Mouse (Mus musculus) CD8-positive naive resting alpha-beta T cell, adult 2 months (primary cell): ENCODE measurements around the gene Hid1.

ENCODE experiments used
- DNase-seq, 2 experiments: peaks; one replicate each; pipeline ENCODE4 v3.0.0; 2022; ENCODE audit warnings: low read depth in 2 of 2, low spot score in 2 of 2

The Hid1 gene

GRCm38 (mm10) chr11:115337826-115338225, 29.7 kb downstream of the Hid1 start:
- DNase-seq = no peak

DNA sequence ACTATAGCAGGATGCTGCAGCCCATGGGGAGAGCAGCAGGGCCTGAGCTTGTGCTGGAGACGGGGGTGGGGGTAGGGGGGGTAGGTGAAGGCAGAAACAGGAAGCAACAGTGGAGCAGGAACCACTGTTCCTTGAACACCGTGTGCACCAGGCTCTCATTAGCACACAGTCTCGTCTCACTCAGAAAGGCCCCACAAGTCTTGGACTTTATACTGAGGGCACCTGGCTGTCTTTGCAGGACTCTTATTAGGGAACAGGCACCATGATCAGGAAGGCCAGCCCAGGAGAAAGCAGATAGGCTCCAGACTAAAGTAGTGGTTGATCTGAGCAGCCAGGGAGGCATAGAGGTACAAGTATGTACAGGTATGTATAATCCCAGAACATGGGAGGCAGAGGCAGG, 30.2 kb downstream of the Hid1 start:
- no peak for DNase-seq

DNA sequence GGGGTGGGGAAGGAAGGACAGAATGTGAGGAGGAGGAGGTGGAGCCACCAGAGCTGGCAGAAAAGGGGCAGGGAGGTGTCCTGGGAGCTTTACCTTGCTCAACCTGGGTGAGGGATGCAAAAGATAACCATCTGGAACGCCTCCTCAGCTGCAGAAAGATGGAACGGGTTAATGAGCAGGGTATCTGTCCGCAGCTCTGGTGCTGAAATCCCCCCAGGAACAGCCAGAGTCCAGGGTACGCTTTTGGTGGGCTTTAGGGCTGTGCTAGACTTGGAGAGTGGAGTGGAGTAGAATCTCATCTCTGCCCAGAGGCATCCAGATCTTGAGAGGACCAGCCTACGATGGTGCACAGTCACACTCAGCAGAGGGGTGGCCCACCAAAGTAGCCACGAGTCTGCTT, 31.4 kb downstream of the Hid1 start:
- DNase-seq = no peak

- DNase-seq = no peak
Measured at GRCm38 (mm10) chr11:115335223-115335622, 32.3 kb downstream of the Hid1 start.

GRCm38 (mm10) chr11:115334531-115334930, 33.0 kb downstream of the Hid1 start, which contains the start of gene Otop3:
TSS of gene Otop3 (plus strand) at chr11:115334731.
- DNase-seq = no peak

DNA sequence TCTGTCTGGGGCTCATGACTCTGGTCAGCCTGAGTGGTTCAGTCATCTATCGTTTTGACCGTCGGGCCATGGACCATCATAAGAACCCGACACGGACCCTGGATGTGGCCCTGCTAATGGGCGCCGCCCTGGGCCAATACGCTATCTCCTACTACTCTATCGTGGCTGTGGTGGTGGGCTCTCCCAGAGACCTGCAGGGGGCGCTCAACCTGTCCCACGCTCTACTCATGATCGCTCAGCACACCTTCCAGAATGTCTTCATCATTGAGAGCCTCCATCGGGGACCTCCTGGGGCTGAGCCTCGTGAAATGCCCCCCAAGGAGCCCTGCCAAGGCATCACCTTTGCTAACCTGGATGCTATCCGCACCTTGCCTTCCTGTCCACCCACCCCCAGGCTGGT, 38.2 kb downstream of the Hid1 start:
- peak in 1 of 2 experiments; percentile 39 for DNase-seq

DNA sequence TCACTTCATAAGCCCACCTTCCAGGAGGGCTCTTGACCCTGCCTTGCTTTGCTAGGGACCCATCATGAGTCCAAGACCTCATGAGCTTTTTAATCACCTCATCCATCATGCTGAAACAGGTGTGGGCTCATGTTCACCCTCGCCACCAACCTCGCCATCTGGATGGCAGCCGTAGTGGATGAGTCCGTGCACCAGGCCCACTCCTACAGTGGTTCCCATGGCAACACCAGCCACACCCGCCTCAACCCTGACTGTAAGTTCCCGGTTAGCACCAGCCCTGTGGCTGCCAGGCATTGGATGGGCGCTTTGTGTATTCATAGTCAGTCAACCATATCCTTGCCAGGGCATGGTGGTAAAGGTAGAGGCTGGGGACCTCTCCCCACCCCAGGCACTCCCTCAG, 40.8 kb downstream of the Hid1 start:
- no peak for DNase-seq

DNA sequence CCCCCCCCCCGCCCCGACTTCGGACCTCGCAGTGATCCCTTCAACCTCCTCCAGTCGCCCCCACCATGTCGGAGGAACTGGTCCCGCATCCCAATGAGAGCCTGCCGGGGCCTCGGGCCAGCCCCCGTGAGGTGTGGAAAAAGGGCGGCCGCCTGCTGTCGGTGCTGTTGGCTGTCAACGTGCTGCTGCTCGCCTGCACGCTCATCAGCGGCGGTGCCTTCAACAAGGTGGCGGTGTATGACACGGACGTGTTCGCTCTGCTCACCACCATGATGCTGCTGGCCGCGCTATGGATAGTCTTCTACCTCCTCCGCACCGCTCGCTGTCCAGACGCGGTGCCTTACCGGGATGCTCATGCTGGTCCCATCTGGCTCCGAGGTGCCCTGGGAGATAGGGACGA, 44.2 kb downstream of the Hid1 start:
- no peak for DNase-seq

- peak; percentile 50 to 51 for DNase-seq
Measured at GRCm38 (mm10) chr11:115321906-115322693, 45.5 kb downstream of the Hid1 start, which contains the start of gene Ush1g. TSS of gene Ush1g (minus strand) at chr11:115322041.

DNA sequence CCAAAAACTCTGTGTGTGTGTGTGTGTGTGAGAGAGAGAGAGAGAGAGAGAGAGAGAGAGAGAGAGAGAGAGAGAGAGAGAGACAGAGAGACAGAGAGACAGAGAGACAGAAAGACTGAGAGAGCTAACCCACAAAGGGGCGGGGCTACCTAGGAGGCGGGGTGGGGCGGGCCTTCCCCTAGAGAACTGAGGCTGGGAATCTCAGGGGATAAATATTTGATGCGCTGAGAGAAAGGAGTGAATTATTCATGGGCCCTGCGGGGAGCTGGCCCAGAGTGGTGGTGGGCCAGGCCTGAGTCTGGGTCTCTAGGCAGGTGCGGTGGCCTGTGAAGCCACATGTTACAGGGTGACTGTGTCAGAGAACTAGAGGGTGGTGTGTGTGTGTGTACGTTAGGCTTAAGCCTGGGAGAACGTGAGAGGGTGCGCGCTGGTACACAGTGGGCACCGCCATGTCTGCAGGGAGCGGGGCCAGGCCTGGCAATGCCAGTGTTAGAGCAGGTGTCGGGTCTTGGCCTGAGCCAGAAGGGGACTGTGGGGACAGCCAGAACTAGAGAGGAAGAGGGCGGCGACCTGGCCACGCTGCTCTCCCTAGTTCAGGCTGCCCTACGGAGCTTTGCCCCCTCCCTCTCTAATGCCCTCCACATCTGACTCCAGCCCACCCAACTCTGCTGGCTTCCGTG, 47.7 kb downstream of the Hid1 start:
- DNase-seq = no peak

GRCm38 (mm10) chr11:115318245-115319027, 49.1 kb downstream of the Hid1 start:
- DNase-seq = no peak

GRCm38 (mm10) chr11:115317204-115317603, 50.4 kb downstream of the Hid1 start:
- no peak for DNase-seq

DNA sequence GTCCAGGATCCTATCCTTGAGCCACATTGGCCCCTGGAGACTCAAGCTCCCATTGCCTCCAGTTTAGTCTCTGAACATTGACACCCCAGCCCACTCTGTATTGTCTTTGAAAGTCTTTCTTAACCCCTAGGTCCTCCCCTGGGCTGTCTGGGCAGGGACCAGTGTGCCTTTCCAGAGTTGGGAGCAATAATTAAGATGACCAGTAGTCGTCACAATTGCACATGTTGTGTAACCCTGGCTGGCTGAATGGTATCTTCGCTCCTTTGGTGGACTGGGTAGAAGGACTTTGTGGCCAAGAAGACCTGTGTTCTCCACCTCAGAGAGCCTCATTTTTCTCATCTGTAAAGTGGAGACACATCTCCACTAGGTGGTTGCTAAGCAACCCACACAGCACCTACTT, 53.3 kb downstream of the Hid1 start:
- no peak for DNase-seq

GRCm38 (mm10) chr11:115308781-115309180, 58.8 kb downstream of the Hid1 start:
- DNase-seq = no peak

GRCm38 (mm10) chr11:115306863-115307262, 60.7 kb downstream of the Hid1 start, which contains the start of gene Otop2:
TSS of gene Otop2 (plus strand) at chr11:115307163.
- no peak for DNase-seq

GRCm38 (mm10) chr11:115303167-115303566, 64.4 kb downstream of the Hid1 start:
- DNase-seq = no peak

- no peak for DNase-seq
Measured at GRCm38 (mm10) chr11:115301351-115301750, 66.2 kb downstream of the Hid1 start.

GRCm38 (mm10) chr11:115300745-115301144, 66.8 kb downstream of the Hid1 start:
- no peak for DNase-seq

DNA sequence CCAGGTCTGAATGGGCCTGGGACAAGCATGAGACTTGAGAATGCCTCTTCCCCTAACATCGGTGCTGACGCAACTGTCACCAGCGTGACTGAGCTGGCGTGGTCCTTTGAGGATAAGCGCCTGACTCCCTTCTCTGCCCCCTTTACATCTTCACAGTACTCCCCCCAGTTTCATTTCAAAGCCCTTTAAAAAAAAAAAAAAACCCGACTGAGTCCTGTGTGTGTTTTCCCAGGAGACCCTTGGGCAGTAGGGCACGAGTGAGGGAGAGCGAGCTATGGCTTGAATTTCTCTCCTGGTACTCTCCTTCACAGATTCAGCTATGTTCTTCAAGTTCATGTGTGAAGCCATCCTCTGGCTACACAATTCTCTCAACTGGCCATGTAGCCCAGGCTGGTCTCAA, 69.4 kb downstream of the Hid1 start:
- DNase-seq = no peak
